Mouse (Mus musculus) ovary, postnatal 36 days (tissue): ENCODE data around the gene Lrig2.

Experiments
- DNase-seq: peaks from one replicate; pipeline ENCODE4 v3.0.0; 2022; ENCODE audit warnings: low spot score, mixed read lengths

Gene Lrig2

DNA sequence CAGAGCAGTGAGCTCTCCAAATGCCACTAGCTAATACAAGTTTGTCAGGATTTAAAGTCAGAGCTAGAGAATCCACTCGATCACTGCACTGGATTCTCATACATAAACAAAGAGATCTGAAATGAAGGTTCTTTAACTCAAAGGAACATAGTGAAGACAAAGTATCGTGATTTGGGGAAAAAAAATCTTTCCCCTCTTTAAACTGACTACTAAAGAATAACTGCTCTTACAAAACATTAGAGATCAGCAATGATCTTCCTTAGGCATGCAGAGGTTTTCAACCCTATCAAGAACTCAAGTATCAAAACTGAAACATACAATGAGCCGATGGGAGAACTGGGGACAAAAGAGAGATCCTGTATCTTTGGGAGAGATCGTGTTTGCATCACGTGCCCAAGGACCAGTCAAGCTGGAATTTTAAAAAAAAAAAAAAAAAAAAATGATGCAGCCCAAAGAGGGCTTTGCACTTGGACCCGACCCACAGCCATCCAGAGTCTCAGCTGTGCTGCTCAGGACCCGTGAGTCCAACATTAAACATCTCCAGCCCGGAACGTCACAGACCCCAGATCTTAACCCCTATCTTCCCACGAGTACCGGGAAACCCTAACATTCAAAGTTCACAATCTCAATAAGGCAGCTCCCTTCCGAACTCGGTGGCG lies 818 bp downstream of the Lrig2 start:
- DNase-seq: no peak

- DNase-seq: no peak
Observed at GRCm38 (mm10) chr3:104501648-104502047, 10.1 kb downstream of the Lrig2 start.

DNA sequence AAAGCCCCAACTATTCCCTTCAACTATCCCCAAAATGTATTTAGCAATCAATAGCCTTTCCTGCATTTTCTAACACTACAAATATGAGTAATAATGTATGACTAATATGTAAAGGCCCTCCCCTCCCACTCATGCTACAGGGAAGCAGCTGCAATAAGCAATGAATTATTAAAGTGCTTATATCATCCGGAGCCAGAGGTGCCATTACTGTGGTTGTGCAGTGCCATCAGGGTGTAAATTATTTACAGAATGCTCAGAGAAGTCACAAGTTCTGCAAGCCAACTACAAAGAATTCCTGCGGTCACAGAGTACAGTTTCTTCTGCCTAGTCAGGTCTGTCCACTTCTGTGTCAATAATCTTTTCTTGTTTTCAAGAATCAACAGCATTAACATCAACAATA lies 10.8 kb downstream of the Lrig2 start:
- no peak for DNase-seq

DNA sequence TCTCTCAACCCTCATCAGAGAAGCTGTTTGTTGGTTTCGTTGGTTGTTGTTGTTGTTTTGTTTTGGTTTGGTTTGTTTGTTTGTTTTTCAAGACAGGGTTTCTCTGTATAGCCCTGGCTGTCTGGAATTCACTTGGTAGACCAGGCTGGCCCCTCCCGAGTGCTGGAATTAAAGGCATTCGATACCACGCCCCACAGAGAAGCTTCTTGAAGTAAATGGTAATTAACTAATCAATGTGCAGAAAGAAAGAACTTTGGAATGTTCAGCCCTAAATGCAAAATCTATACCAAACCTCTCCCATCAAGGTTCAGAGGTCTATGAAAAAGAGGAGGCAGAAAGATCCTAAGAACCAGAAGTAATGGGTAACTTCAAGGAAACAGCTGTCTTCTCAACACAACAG lies 15.5 kb downstream of the Lrig2 start:
- DNase-seq: no peak

DNA sequence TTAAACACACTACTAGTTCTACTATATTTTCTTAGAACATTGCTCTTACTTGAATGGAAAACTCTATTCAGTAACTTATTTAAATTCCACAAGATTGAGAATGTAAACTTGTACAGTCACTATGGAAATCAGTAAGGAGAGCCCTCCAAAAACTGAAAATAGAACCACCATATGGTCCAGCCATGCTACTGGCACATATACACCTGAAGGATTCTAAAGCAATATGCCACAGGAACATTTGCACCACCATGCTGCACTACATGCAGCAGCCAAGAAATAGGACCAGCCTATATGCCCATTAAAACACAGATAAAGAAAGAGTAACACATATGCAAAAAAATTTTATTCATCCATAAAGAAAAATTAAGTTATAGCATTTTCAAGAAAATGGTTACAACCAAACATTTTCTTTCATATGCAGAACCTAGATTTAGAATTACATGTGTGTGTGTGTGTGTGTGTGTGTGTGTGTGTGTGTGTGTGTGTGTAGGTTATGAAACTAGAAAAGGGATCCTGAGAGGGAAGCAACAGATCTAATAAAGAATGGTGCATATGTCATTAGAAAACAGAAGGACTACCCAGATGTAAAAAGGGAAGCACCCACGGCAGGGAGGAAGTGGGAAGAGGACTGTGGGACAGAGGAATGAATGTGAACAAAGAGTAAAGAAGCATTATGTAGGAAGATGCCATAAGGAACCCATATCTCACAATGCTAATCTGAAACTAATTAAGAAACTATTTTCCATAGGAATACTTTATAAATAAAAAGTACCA lies 30.6 kb downstream of the Lrig2 start:
- DNase-seq: no peak

- no peak for DNase-seq
Observed at GRCm38 (mm10) chr3:104478056-104478455, 33.7 kb downstream of the Lrig2 start.

DNA sequence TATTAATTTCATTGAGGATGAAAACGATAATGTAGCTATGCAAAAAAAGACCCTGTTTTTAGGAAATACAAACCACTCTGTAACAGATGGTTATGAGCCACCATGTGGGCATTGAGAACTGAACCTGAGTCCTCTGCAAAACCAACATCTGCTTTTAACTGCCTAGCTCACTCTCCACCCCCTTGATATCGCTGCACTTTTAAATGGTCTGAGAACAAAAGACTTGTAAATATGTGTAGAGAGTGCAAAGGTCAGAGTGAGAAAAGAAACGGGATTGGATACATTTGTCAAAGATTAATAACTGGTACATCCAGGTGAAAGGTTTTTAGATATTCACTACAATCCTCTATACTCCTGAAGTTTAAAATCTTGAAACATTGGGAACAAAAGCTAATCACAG lies 42.3 kb downstream of the Lrig2 start:
- no peak for DNase-seq

- no peak for DNase-seq
Observed at GRCm38 (mm10) chr3:104461226-104461625, 50.5 kb downstream of the Lrig2 start.

DNA sequence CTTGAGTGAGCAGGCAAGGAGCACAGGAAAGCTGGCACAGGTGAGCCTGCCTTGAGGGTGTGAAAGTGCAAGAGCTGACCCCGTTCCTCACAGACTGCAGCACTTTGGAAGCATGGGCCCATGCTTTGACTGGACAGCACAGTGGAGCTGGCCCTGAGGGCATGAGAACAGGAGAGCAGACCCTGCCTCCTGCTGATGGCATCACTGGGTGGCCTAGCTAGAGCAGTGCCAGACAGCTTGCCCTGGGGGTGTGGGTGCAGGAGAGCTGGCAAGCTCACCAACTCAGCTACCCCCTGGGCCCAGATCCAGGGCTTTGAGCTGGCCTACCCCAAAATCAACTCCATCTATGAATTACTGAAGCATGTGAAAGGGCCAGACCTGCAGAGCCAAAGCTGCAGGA lies 53.1 kb downstream of the Lrig2 start:
- DNase-seq: no peak

GRCm38 (mm10) chr3:104455506-104456275 lies 56.0 kb downstream of the Lrig2 start:
- no peak for DNase-seq

DNA sequence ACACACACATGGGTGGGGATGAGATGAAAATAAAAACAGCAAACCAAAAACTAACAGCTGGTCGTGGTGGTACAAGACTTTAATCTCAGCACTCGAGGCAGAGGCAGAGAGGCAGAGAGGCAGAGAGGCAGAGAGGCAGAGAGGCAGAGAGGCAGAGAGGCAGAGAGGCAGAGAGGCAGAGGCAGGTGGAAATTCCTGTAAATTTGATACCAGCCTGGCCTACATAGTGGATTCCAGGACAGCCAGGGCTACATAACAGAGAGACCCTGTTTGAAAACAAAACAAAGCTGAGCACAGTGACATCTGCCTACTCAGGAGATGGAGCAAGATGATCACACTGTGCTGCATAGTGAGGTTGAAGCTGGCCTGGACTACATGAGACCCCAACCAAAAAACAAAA lies 64.5 kb downstream of the Lrig2 start:
- DNase-seq: no peak

GRCm38 (mm10) chr3:104446689-104447088 lies 65.0 kb downstream of the Lrig2 start:
- no peak for DNase-seq

- DNase-seq: no peak
Observed at GRCm38 (mm10) chr3:104445576-104445975, 66.1 kb downstream of the Lrig2 start.

DNA sequence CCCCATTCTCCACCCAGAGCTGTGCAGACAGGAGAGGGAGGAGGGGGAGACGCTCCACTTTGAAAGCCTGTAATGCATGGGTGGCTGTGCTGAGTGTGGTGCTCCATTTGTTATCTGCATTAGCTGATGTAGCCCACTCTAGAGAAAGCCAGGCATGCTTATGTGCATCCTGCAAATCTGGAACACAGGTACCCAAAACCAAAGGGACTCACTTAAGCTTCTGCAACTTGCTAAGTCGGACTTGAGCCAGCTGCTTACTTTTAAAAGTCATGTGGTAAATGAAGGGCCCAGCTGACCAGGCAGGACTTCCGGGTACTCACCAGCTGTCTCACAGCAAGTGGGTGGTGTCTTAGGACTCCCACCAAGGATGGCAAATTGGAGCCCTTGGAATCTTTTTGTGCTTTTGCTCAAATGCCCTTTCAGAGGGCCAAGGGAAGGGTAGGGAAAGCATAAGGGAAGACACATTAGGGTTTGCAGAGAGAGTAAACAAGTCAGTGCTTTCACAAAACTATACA lies 66.7 kb downstream of the Lrig2 start:
- no peak for DNase-seq

DNA sequence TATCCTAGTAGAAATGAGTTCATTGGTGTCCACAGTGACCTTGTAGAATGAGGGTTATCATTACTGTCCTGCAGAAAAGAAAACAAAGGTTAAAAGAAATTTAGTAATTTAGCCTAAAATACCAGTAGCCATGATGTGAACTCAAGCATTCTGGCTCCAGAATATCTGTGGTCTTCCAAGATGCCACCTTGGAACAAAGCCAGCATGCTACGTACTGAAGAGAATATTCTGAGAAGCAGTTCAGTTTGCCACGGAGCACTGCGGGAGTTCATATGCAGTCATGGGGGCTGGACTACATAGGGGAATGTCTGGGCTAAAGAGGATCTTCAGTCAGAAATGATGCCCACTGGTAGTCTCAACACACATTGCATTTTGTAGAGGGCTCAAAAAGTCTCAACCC lies 67.6 kb downstream of the Lrig2 start:
- DNase-seq: no peak

DNA sequence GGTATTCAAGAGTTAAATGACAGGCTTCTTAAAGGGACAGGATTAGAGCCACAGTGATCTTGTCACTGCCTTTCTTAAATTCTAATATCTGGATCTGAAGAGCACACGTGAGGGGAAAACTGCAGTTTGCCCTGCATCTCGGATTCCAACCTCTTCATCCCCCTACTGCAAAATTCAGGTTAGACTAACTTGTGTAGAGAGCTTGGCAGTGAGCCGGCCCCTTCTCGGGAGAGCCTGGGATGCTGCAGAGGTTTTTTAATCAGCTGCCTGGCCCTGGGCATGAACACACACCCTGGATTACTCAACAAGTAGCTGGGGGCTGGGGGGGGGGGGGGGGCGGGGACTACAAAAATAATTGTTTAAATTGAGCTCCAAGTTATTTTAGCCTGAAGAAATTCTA lies 69.4 kb downstream of the Lrig2 start:
- DNase-seq: no peak

- peak; percentile 95 for DNase-seq
Observed at GRCm38 (mm10) chr3:104441870-104442283, 69.8 kb downstream of the Lrig2 start.

DNA sequence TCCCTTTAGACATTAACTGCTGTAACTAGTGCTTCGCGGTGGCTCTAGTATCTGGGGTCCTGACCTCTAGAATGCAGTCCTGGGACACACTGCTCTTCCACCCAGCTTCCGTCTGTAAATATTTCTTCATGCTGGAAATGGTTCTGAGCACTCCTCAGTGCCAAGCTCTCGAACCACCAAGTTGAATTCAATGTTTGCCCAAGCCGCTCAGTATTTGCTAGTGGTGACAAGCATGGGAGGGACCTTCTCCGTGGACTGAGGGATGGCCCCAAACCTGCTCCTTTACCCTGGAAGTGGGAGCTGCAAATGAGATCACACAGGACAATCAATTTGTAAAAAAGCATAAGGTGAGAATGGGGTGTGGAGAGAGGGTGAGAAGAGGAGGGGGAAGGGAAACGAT lies 70.3 kb downstream of the Lrig2 start:
- no peak for DNase-seq

GRCm38 (mm10) chr3:104438777-104439176 lies 72.9 kb downstream of the Lrig2 start:
- DNase-seq: no peak

DNA sequence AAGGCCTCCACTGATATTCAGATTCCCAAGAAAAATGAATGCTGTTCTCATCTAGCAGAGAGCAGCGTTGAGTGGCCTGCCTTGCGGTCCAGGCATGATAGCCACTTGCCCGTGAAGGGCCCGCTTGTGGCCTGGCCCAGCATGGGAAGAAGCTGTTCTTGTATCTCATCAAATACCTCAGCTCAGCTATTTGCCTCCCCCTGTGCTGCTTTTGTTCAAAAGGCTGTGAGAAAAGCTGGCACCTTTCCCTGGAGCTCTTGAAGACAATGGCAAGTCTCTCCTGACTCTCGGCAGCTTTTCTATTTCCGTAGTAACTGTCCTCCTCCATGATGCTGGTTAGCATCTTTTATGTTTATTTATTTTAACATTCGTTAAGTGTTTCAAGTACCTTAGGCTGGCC lies 74.1 kb downstream of the Lrig2 start:
- DNase-seq: no peak

GRCm38 (mm10) chr3:104435947-104436346 lies 75.8 kb downstream of the Lrig2 start:
- DNase-seq: no peak

DNA sequence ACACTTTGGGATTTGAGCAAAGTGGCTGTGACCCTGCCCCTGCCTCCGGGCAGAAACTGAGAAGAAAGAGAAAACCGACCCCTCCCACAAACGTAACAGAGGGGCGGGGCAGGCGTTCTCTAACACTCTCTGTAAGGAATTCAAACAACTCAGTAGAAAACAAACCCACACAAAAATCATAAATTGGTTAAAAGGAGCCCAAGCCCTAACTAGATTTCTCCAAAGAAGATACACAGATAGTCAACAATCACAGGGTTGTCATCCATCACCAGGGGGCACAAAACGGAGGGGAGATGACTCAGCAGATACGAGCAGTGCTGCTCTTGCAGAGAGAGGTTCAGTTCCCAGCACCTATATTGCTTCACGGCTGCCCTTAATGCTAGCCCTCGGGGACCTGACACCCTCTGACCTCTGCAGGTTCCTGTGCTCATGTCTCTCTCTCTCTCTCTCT lies 77.4 kb downstream of the Lrig2 start:
- DNase-seq: no peak

- DNase-seq: no peak
Observed at GRCm38 (mm10) chr3:104432651-104433050, 79.1 kb downstream of the Lrig2 start.
